Mouse (Mus musculus) hindbrain, postnatal 0 days (tissue): ENCODE data around the gene Gm49398. TPM values are rescaled to one million over a fixed set of nuclear protein-coding genes. Genes with fewer than 3 reads are reported as not detected.

Experiments
- ATAC-seq: fragments of 200-750 bp; cut with Nextera tagmentation; 2 replicates; pipeline ENCODE4 v1.8.0; 2017; ENCODE audit warnings: mild to moderate bottlenecking, moderate TSS enrichment, moderate library complexity
- DNase-seq: peaks from one replicate; pipeline ENCODE4 v3.0.0-alpha.2; 2015; ENCODE audit warnings: low spot score
- H3K27ac ChIP-seq: fragments of 300-500 bp; sonication (generic); 2 replicates; pipeline ENCODE4 v1.5.1; 2014; ENCODE audit warnings: mild to moderate bottlenecking
- H3K27me3 ChIP-seq: fragments of 300-500 bp; sonication (generic); 2 replicates; pipeline ENCODE4 v1.6.1; 2014; ENCODE audit warnings: low read length, mixed read lengths; ENCODE audit not compliant: insufficient read depth
- H3K36me3 ChIP-seq: fragments of 300-500 bp; sonication (generic); 2 replicates; pipeline ENCODE4 v1.6.1; 2014; ENCODE audit warnings: low read length, mixed read lengths; ENCODE audit not compliant: insufficient read depth
- H3K4me1 ChIP-seq: fragments of 300-500 bp; sonication (generic); 2 replicates; pipeline ENCODE4 v1.6.1; 2014; ENCODE audit warnings: antibody characterized with exemption, low read length, mixed read lengths; ENCODE audit not compliant: insufficient read depth
- H3K4me2 ChIP-seq: fragments of 300-500 bp; sonication (generic); 2 replicates; pipeline ENCODE4 v1.6.1; 2014; ENCODE audit warnings: low read depth, mild to moderate bottlenecking, low read length, moderate library complexity, mixed read lengths
- H3K4me3 ChIP-seq: fragments of 300-500 bp; sonication (generic); 2 replicates; pipeline ENCODE4 v1.5.1; 2014; ENCODE audit warnings: low read length
- H3K9ac ChIP-seq: fragments of 300-500 bp; sonication (generic); replicated peaks from 2 replicates; pipeline ENCODE4 v1.6.1; 2014; ENCODE audit warnings: mild to moderate bottlenecking, low read length, moderate library complexity, mixed read lengths
- H3K9me3 ChIP-seq: fragments of 300-500 bp; sonication (generic); 2 replicates; pipeline ENCODE4 v1.6.1; 2016; ENCODE audit warnings: low read length, mixed read lengths
- CTCF ChIP-seq: IDR thresholded peaks from 2 replicates; pipeline ENCODE4 v1.5.1; 2016; ENCODE audit warnings: antibody characterized with exemption, control low read depth, low read depth
- WGBS: fragments of 180-500 bp; shearing (Covaris S2); extraction: QIAGEN DNeasy Blood & Tissue Kit; methylation state at CpG from one replicate; pipeline ENCODE4 v1.1.7; 2014; 5-methylcytosine and 5-hydroxymethylcytosine counted together
- microRNA-seq, 2 experiments: library from miRNA; unstranded; fragments of <30 nt; microRNA quantifications; one replicate each; pipeline ENCODE4; 2016
- polyA plus RNA-seq: library from polyadenylated mRNA; unstranded; fragments of >200 nt; fragmentation: Nextera tagmentation; extraction: Ambion mirVana; gene quantifications from 2 replicates; pipeline ENCODE4 v1.2.1, GENCODE M21; 2015
- total RNA-seq: library from RNA; depleted of rRNA; stranded (reverse); fragments of >200 nt; gene quantifications from 2 replicates; pipeline ENCODE4 v1.2.3, GENCODE M21; 2014; rRNA removed

The Gm49398 gene
- total RNA-seq (not detected in 2 replicates), polyA plus RNA-seq (not detected in 2 replicates)

DNA sequence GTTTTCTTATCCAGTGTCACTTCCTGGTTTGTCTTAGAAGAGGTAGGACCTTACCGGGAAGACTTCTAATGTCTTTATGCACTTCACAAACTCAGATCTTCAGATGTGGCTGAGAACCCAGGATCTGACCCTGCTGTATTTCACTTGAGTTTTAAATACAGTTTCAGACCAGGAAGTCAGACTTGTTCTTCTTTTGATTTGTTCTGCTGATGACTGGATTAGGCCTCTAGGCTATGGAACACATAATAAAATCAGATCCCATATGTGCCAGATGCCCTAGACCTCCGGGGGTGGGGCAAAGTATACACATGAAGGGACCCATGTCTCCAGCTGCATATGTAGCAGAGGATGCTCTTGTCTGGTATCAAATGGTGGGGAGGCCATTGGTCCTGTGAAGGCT is at the start of gene Gm49398:
TSS of gene Gm49398 (minus strand) at position 101 of the 400 bp plus-strand sequence.
- 76% methylated on average over 2 of the region's 2 CpGs for WGBS
- Histone ChIP-seq H3K36me3 (no peaks in the 10 kb centered on the region), H3K4me2 (no peak within 1 kb of the TSS), H3K9me3 (peaks cover 23% of the 10 kb centered on the region), H3K9ac (no peak within 1 kb of the TSS), H3K4me1 (no peaks in the 10 kb centered on the region), H3K27me3 (no peaks in the 10 kb centered on the region), H3K4me3 (no peak within 1 kb of the TSS), H3K27ac (no peak within 1 kb of the TSS)
- DNase-seq (no peak), ATAC-seq (no peak)
- TF ChIP-seq CTCF, result no peak

DNA sequence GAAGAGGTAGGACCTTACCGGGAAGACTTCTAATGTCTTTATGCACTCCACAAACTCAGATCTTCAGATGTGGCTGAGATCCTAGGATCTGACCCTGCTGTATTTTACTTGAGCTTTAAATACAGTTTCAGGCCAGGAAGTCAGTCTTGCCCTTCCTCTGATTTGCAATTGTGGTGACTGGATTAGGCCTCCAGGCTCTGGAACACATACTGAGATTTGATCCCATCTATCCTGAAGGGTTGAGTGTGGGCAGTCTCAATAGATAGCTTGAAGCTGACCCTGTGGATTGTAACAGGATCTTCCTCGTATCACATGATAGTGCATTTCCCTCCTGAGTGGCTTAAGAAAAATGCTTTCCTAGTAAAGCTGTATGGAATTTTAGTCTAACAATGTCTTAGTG is 33.4 kb downstream of the Gm49398 start, which contains the start of gene Cts8:
TSS of gene Cts8 (minus strand) at position 101 of the 400 bp plus-strand sequence.
- DNase-seq, result no peak
- no peak for ATAC-seq
- H3K9me3 ChIP-seq, result peaks cover 9% of the 10 kb centered on the region
- no peak for TF ChIP-seq CTCF
- H3K4me1 ChIP-seq, result no peaks in the 10 kb centered on the region
- H3K4me3 ChIP-seq, result no peak within 1 kb of the TSS
- WGBS, result 89% methylated on average over 2 of the region's 2 CpGs
- no peak within 1 kb of the TSS for H3K9ac ChIP-seq
- no peaks in the 10 kb centered on the region for H3K27me3 ChIP-seq
- no peak within 1 kb of the TSS for H3K4me2 ChIP-seq
- H3K27ac ChIP-seq, result no peak within 1 kb of the TSS
- H3K36me3 ChIP-seq, result no peaks in the 10 kb centered on the region

DNA sequence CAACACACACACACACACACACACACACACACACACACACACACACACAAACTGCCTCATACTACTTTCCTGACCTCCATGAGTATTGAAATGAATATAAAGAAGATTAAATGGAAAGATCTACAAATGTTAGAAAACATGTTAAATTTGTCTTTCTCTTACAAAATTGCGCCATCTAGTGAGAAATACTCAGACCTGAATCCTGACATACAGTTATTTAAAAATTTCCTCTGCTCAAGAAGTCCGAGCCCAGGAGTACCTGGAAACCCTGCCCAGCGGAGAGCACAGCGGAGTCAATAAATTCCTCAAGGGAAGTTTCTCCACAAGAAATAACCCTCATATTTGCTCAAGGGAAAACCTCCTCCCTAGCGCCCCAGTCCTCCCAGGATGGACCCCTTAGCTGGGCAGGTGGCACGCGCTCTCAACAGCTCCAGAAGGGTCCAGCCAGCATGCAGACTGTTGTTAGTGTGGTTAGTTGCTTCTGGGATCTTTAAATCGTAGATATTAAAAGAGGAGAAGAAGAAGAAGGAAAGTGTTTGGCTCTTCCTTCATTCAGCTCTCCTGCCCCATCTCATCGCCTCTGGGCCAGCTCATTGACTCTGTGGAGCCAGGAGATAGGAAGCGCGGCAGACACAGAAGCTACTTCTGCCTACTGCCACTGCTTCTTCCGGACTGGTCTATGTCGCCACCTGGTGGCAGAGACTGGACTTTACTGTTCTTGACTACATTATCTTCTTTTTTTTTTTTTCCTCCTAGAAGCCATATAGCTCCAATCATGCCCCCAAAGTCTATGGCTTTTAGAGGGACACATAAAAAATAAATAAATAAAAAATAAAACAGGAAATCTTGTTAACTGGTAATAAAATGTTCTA is 47.3 kb downstream of the Gm49398 start:
- H3K4me3 ChIP-seq, result no peak overlapping the region
- H3K9me3 ChIP-seq, result peaks cover 13% of the 10 kb centered on the region; the same call in 1 of the 2 replicates
- no peak overlapping the region for H3K27ac ChIP-seq
- H3K4me1 ChIP-seq, result no peaks in the 10 kb centered on the region
- WGBS, result 64% methylated on average over 13 of the region's 13 CpGs
- H3K36me3 ChIP-seq, result no peaks in the 10 kb centered on the region
- H3K9ac ChIP-seq, result no peak overlapping the region
- DNase-seq (peak; percentile 57), ATAC-seq (no peak)
- H3K27me3 ChIP-seq, result no peaks in the 10 kb centered on the region
- TF ChIP-seq CTCF, result peak; percentile 62
- no peak overlapping the region for H3K4me2 ChIP-seq

- ATAC-seq, result no peak
- Histone ChIP-seq H3K27me3 (no peaks in the 10 kb centered on the region), H3K9ac (no peak within 1 kb of the TSS), H3K36me3 (no peaks in the 10 kb centered on the region), H3K9me3 (peaks cover 23% of the 10 kb centered on the region; the same call in 1 of the 2 replicates), H3K4me1 (no peaks in the 10 kb centered on the region), H3K27ac (no peak within 1 kb of the TSS), H3K4me2 (no peak within 1 kb of the TSS), H3K4me3 (no peak within 1 kb of the TSS)
- TF ChIP-seq CTCF, result no peak
- WGBS, result 90% methylated on average over 3 of the region's 3 CpGs
- no peak for DNase-seq
Observed at GRCm38 (mm10) chr13:61203310-61203709, 85.3 kb downstream of the Gm49398 start, which contains the start of gene Cts6. Gene Cts6, minus strand, starts transcription at chr13:61203410.

Small RNA genes within 50 kb of the gene (microRNA-seq; reads per million reads assigned to microRNA genes)
- 0 reads per million in 2 experiments for gene Gm27704

Other genes starting within 250 kb of the Gm49398 start
- not detected in 2 replicates for gene Ctsq, start 248.2 kb downstream of the Gm49398 start, total RNA-seq
- gene Ctsq, start 248.2 kb downstream of the Gm49398 start, polyA plus RNA-seq, result not detected in 2 replicates
- not detected in 2 replicates for gene Ctsr, start 124.6 kb downstream of the Gm49398 start, total RNA-seq
- gene Ctsr, start 124.6 kb downstream of the Gm49398 start, polyA plus RNA-seq, result not detected in 2 replicates
- not detected in 2 replicates for gene Cts6, start 85.4 kb downstream of the Gm49398 start, total RNA-seq
- gene Cts6, start 85.4 kb downstream of the Gm49398 start, polyA plus RNA-seq, result not detected in 2 replicates
- not detected in 2 replicates for gene Cts8, start 33.5 kb downstream of the Gm49398 start, total RNA-seq
- gene Cts8, start 33.5 kb downstream of the Gm49398 start, polyA plus RNA-seq, result not detected in 2 replicates
- not detected in 2 replicates for gene Cts7, start 69.4 kb upstream of the Gm49398 start, total RNA-seq
- not detected in 2 replicates for gene Cts7, start 69.4 kb upstream of the Gm49398 start, polyA plus RNA-seq